Mouse (Mus musculus): ENCODE results near the gene Flrt1. TPM values are rescaled to one million over a fixed set of nuclear protein-coding genes. Genes with fewer than 3 reads are reported as not detected.
"Not testable (repeated sequence)": the region's sequence is repeated elsewhere in the genome, so short reads cannot be mapped to it uniquely, and the experiment has no call there.

The Flrt1 gene
- total RNA-seq, 2 experiments from 2014 or later = not detected

- ATAC-seq (replicated peaks; ENCODE audit: poor library complexity) = no peak
Observed at GRCm38 (mm10) chr19:7106566-7106965, 1.0 kb upstream of the Flrt1 start.

- ATAC-seq (replicated peaks; ENCODE audit: poor library complexity) = no peak
Observed at GRCm38 (mm10) chr19:7103993-7104401, 1.5 kb downstream of the Flrt1 start.

- no peak for ATAC-seq (replicated peaks; ENCODE audit: poor library complexity)
Observed at GRCm38 (mm10) chr19:7103349-7103992, 2.1 kb downstream of the Flrt1 start.

- ATAC-seq (replicated peaks; ENCODE audit: poor library complexity) = no peak
Observed at GRCm38 (mm10) chr19:7102039-7102438, 3.5 kb downstream of the Flrt1 start.

GRCm38 (mm10) chr19:7099620-7100155 lies 5.8 kb downstream of the Flrt1 start:
- no peak for ATAC-seq (replicated peaks; ENCODE audit: poor library complexity)

GRCm38 (mm10) chr19:7092756-7093155 lies 12.8 kb downstream of the Flrt1 start:
- ATAC-seq (replicated peaks; ENCODE audit: poor library complexity) = no peak

- no peak for ATAC-seq (replicated peaks; ENCODE audit: poor library complexity)
Observed at GRCm38 (mm10) chr19:7091448-7092050, 14.0 kb downstream of the Flrt1 start.

- no peak for ATAC-seq (replicated peaks; ENCODE audit: poor library complexity)
Observed at GRCm38 (mm10) chr19:7090369-7091064, 15.0 kb downstream of the Flrt1 start.

- no peak for ATAC-seq (replicated peaks; ENCODE audit: poor library complexity)
Observed at GRCm38 (mm10) chr19:7089842-7090251, 15.7 kb downstream of the Flrt1 start.

GRCm38 (mm10) chr19:7089050-7089449 lies 16.5 kb downstream of the Flrt1 start:
- ATAC-seq (replicated peaks; ENCODE audit: poor library complexity) = no peak

GRCm38 (mm10) chr19:7088558-7088957 lies 17.0 kb downstream of the Flrt1 start:
- ATAC-seq (replicated peaks; ENCODE audit: poor library complexity) = 0 out of 2 replicates have a peak, but pooled peaks have one; percentile 6

- no peak for ATAC-seq (replicated peaks; ENCODE audit: poor library complexity)
Observed at GRCm38 (mm10) chr19:7084734-7085133, 20.8 kb downstream of the Flrt1 start.

- ATAC-seq (replicated peaks; ENCODE audit: poor library complexity) = no peak
Observed at GRCm38 (mm10) chr19:7083035-7083794, 22.3 kb downstream of the Flrt1 start.

GRCm38 (mm10) chr19:7081516-7082266 lies 23.8 kb downstream of the Flrt1 start:
- ATAC-seq (replicated peaks; ENCODE audit: poor library complexity) = no peak

- no peak for ATAC-seq (replicated peaks; ENCODE audit: poor library complexity)
Observed at GRCm38 (mm10) chr19:7078271-7078670, 27.3 kb downstream of the Flrt1 start.

- ATAC-seq (replicated peaks; ENCODE audit: poor library complexity) = no peak
Observed at GRCm38 (mm10) chr19:7077666-7078065, 27.9 kb downstream of the Flrt1 start.

GRCm38 (mm10) chr19:7075336-7075735 lies 30.2 kb downstream of the Flrt1 start:
- not testable (repeated sequence) for ATAC-seq (replicated peaks; ENCODE audit: poor library complexity)

GRCm38 (mm10) chr19:7073997-7074781 lies 31.3 kb downstream of the Flrt1 start:
- no peak for ATAC-seq (replicated peaks; ENCODE audit: poor library complexity)

GRCm38 (mm10) chr19:7072221-7072620 lies 33.3 kb downstream of the Flrt1 start:
- ATAC-seq (replicated peaks; ENCODE audit: poor library complexity) = no peak

- no peak for ATAC-seq (replicated peaks; ENCODE audit: poor library complexity)
Observed at GRCm38 (mm10) chr19:7070775-7071174, 34.8 kb downstream of the Flrt1 start.

All from megakaryocyte progenitor cell, adult 5-6 weeks (primary cell).